Mouse (Mus musculus) midbrain, embryonic 11.5 days (tissue): ENCODE results near the gene Pabpn1. TPM values are rescaled to one million over a fixed set of nuclear protein-coding genes. Genes with fewer than 3 reads are reported as not detected.
A peak's percentile ranks its signal among the peaks of the same experiment; 100 is the strongest.

Source experiments
- ATAC-seq: fragments of 200-750 bp; cut with Nextera tagmentation; 2 replicates; pipeline ENCODE4 v1.8.0; 2017; ENCODE audit warnings: moderate TSS enrichment, moderate library complexity; ENCODE audit not compliant: low FRiP score
- DNase-seq: peaks from one replicate; pipeline ENCODE4 v3.0.0; 2015; ENCODE audit warnings: low spot score; ENCODE audit errors: missing footprints
- H3K27ac ChIP-seq: fragments of 300-500 bp; sonication (generic); 2 replicates; pipeline ENCODE4 v1.5.1; 2014; ENCODE audit warnings: low read depth, low read length
- H3K27me3 ChIP-seq: fragments of 300-500 bp; sonication (generic); 2 replicates; pipeline ENCODE4 v1.6.1; 2014; ENCODE audit warnings: mild to moderate bottlenecking, low read length, moderate library complexity, mixed read lengths; ENCODE audit not compliant: control insufficient read depth, insufficient read depth
- H3K36me3 ChIP-seq: fragments of 300-500 bp; sonication (generic); 2 replicates; pipeline ENCODE4 v1.6.1; 2014; ENCODE audit warnings: mild to moderate bottlenecking, low read length, moderate library complexity, mixed read lengths; ENCODE audit not compliant: control insufficient read depth, insufficient read depth
- H3K4me1 ChIP-seq: fragments of 300-500 bp; sonication (generic); 2 replicates; pipeline ENCODE4 v1.6.1; 2014; ENCODE audit warnings: low read length; ENCODE audit not compliant: control insufficient read depth, insufficient read depth
- H3K4me2 ChIP-seq: fragments of 300-500 bp; sonication (generic); 2 replicates; pipeline ENCODE4 v1.6.1; 2014; ENCODE audit warnings: mild to moderate bottlenecking, moderate library complexity
- H3K4me3 ChIP-seq: fragments of 300-500 bp; sonication (generic); 2 replicates; pipeline ENCODE4 v1.5.1; 2014; ENCODE audit warnings: low read depth, low read length
- H3K9ac ChIP-seq: fragments of 300-500 bp; sonication (generic); 2 replicates; pipeline ENCODE4 v1.6.1; 2014; ENCODE audit warnings: low read length
- H3K9me3 ChIP-seq: fragments of 300-500 bp; sonication (generic); 2 replicates; pipeline ENCODE4 v1.6.1; 2016; ENCODE audit warnings: low read length; ENCODE audit not compliant: control insufficient read depth
- WGBS: fragments of 180-500 bp; shearing (Covaris S2); extraction: QIAGEN DNeasy Blood & Tissue Kit; methylation state at CpG from one replicate; pipeline ENCODE4 v1.1.7; 2014; 5-methylcytosine and 5-hydroxymethylcytosine counted together
- polyA plus RNA-seq: library from polyadenylated mRNA; unstranded; fragments of >200 nt; fragmentation: Nextera tagmentation; extraction: Ambion mirVana; gene quantifications from 2 replicates; pipeline ENCODE4 v1.2.1, GENCODE M21; 2014

The Pabpn1 gene
- polyA plus RNA-seq, 1 experiment from 2014 or later = 173 TPM

DNA sequence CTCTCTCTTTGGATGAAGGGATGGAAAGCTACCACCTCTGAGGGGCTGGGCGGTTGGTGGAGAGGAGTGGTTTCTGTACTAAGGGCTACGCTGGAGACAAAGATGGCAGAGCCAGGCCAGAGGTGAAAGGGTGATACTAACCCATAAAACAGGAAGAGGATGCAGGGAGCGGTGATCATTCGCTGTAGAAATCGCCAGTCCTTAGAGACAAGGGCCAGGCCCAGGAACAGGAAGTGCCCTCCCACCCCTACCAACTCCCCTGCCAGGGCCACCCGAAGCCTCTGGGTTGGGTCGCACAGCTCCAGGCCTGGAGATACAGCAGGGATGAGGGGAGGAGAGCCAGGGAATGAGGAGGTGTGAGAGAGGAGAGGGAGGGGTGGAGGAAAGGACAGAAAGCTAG is 16.4 kb downstream of the Pabpn1 start:
- DNase-seq (no peak), ATAC-seq (no peak)
- no peak overlapping the region for H3K9ac ChIP-seq
- H3K4me1 ChIP-seq = peaks cover 13% of the 10 kb centered on the region
- H3K27ac ChIP-seq = no peak overlapping the region
- no peak overlapping the region for H3K4me3 ChIP-seq
- 91% methylated on average over 7 of the region's 7 CpGs for WGBS
- no peaks in the 10 kb centered on the region for H3K27me3 ChIP-seq
- H3K9me3 ChIP-seq = no peaks in the 10 kb centered on the region
- peaks cover 13% of the 10 kb centered on the region for H3K36me3 ChIP-seq
- no peak overlapping the region for H3K4me2 ChIP-seq

DNA sequence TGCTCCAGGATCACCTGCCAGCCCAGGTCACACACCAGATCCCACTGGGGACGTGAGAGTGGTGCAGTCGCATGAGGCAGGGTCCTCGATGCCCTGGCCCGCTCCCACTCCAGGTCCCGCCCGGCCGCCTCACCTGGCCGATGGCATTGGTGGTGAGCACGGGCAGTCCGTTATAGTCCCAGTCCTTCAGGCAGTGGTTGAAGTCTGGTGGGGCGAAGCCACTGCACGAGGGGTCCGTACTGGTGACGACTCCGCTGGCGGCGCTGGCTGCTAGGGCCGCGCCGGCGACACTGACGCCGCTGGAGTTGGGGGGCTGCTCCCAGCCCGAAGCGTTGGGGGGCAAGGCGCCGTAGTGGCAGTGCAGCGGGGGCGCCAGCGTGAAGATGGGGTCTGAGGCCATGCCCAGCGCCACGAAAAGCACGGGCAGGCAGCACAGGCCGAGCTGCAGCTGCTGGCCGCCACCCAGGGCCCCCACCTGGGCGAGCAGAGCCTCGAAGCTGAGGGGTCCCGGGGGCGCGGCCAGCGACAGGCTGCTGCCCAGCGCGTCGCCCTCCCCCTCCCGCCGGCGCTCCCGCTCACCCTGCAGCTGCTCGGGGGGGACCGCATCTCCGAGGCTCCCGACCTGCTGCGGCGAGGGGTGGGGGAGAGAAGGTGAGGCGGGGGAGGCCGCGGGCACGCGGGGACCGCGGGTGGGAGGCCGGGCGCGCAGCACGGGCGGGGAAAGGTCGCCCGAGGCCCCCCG is 20.0 kb downstream of the Pabpn1 start:
- ATAC-seq = peak; percentile 62
- H3K9me3 ChIP-seq = no peaks in the 10 kb centered on the region

GRCm38 (mm10) chr14:54912886-54913285 is 20.6 kb downstream of the Pabpn1 start, which contains the start of gene Slc22a17:
Slc22a17 (minus strand) TSS chr14:54913132.
- H3K27ac ChIP-seq = peak within 1 kb of the TSS; percentile 61
- under 1% methylated on average over 28 of the region's 28 CpGs for WGBS
- peaks cover 12% of the 10 kb centered on the region for H3K36me3 ChIP-seq
- peak; percentile 98 for DNase-seq
- no peaks in the 10 kb centered on the region for H3K27me3 ChIP-seq
- peak; percentile 95 for ATAC-seq
- peak within 1 kb of the TSS; percentile 100 for H3K4me2 ChIP-seq
- peaks cover 14% of the 10 kb centered on the region for H3K4me1 ChIP-seq
- H3K4me3 ChIP-seq = peak within 1 kb of the TSS; percentile 93
- peak within 1 kb of the TSS; percentile 95 for H3K9ac ChIP-seq
- H3K9me3 ChIP-seq = no peaks in the 10 kb centered on the region

More for the DNA sequence above, 20.0 kb downstream of the Pabpn1 start:
- WGBS = 2% methylated on average over 68 of the region's 69 CpGs
- DNase-seq = peak; percentile 90
- H3K27me3 ChIP-seq = no peaks in the 10 kb centered on the region
- H3K4me3 ChIP-seq = peak overlapping the region; percentile 93
- peaks cover 12% of the 10 kb centered on the region for H3K36me3 ChIP-seq
- H3K4me1 ChIP-seq = peaks cover 14% of the 10 kb centered on the region
- H3K27ac ChIP-seq = peak overlapping the region; percentile 61
- H3K4me2 ChIP-seq = peak overlapping the region; percentile 100
- peak overlapping the region; percentile 95 for H3K9ac ChIP-seq

GRCm38 (mm10) chr14:54913343-54913742 is 21.0 kb downstream of the Pabpn1 start:
- peak overlapping the region; percentile 20; the same call in 1 of the 2 replicates for H3K27ac ChIP-seq
- H3K36me3 ChIP-seq = peaks cover 15% of the 10 kb centered on the region
- 0 out of 2 replicates have a peak, but pooled peaks have one; percentile 11 for ATAC-seq
- H3K4me2 ChIP-seq = peak overlapping the region; percentile 100
- WGBS = 16% methylated on average over 10 of the region's 10 CpGs
- H3K9ac ChIP-seq = peak overlapping the region; percentile 95
- H3K4me1 ChIP-seq = peaks cover 14% of the 10 kb centered on the region
- no peaks in the 10 kb centered on the region for H3K27me3 ChIP-seq
- H3K9me3 ChIP-seq = no peaks in the 10 kb centered on the region
- peak; percentile 91 for DNase-seq
- H3K4me3 ChIP-seq = peak overlapping the region; percentile 93

DNA sequence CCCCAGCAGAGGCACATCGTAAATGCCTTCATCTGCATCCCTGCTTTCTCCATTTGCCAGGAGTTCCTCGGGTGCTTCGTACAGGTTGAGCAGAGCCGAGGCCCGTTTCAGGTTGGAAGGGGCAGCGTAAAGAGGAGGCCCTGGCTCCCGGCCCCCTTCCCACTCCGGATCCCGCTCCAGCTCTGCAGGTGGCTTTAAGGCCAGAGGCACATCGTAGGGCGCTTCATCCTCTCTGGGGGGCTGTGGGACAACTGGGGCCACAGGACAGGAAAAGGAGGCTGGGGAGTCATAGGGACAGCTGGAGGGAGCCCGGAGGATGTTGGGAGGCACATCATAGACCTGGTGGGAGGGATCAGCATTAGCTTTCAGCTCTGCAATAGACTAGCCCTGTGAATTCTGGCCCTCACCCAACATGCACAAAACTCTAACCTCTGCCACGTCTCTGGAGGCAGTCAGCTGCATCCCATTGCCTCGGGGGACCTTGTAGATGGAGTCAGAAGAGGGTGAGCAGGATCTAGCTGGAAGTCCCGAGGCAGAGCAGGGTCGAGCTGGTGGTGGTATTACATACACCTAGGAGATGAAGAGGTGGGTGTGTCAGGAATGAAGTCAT is 27.9 kb downstream of the Pabpn1 start:
- Histone ChIP-seq H3K9me3 (peaks cover 11% of the 10 kb centered on the region), H3K4me3 (no peak overlapping the region), H3K4me2 (no peak overlapping the region), H3K4me1 (peaks cover 16% of the 10 kb centered on the region), H3K36me3 (peaks cover 24% of the 10 kb centered on the region), H3K9ac (no peak overlapping the region), H3K27me3 (no peaks in the 10 kb centered on the region), H3K27ac (no peak overlapping the region)
- 96% methylated on average over 16 of the region's 16 CpGs for WGBS
- ATAC-seq (no peak), DNase-seq (no peak)

DNA sequence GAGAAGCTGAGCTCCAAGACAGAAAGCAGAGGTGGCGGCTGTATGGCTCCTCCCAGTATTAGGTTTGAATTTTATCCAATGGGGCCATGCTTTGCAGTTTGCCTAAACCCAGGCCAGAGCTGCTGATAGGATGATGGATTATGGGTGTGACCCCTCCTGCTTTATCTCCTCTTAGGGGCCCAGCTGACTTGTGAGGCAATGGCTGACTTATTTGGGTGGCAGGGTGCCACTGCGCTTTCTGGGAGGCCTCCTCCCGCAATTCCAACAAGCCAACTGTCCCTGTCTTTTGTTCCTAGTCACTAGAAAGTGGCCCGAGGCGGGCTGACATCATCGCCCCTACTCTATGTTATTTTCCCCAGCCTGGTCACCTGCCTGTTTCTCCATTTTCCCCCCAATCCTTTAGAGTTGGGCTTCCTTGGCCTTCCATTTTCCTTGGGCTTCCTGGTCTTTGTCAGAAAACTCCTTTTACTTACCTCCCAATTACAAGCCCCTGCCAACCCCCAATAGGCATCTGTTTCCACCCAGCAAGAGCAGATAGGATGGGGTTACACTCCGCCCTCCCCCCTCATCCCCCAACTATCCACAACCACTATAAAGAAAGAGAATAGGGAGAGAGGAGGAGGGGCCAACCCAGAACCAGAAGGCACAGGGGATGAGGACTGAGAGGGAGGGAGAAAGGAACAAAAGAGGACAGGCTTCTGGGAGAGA is 32.5 kb downstream of the Pabpn1 start:
- no peaks in the 10 kb centered on the region for H3K27me3 ChIP-seq
- H3K4me1 ChIP-seq = peaks cover 34% of the 10 kb centered on the region
- ATAC-seq (peak; percentile 64), DNase-seq (peak; percentile 96)
- H3K4me2 ChIP-seq = peak overlapping the region; percentile 95
- peak overlapping the region; percentile 52 for H3K4me3 ChIP-seq
- H3K9me3 ChIP-seq = peaks cover 11% of the 10 kb centered on the region
- peak overlapping the region; percentile 97 for H3K9ac ChIP-seq
- peak overlapping the region; percentile 98 for H3K27ac ChIP-seq
- WGBS = 7% methylated on average over 7 of the region's 7 CpGs
- H3K36me3 ChIP-seq = peaks cover 12% of the 10 kb centered on the region

- DNase-seq = peak; percentile 97
- WGBS = 2% methylated on average over 53 of the region's 57 CpGs
- peak; percentile 64 for ATAC-seq
- Histone ChIP-seq H3K4me2 (peak within 1 kb of the TSS; percentile 95), H3K9ac (peak within 1 kb of the TSS; percentile 97), H3K27me3 (no peaks in the 10 kb centered on the region), H3K27ac (peak within 1 kb of the TSS; percentile 98), H3K4me1 (peaks cover 34% of the 10 kb centered on the region), H3K4me3 (peak within 1 kb of the TSS; percentile 52), H3K36me3 (peaks cover 4% of the 10 kb centered on the region), H3K9me3 (peaks cover 9% of the 10 kb centered on the region)
Observed at GRCm38 (mm10) chr14:54925349-54926342, 33.3 kb downstream of the Pabpn1 start, which contains the start of gene Efs. Efs (minus strand) TSS chr14:54926126.
